Mouse (Mus musculus) stomach, embryonic 15.5 days (tissue): ENCODE measurements around the gene Rarb. TPM values are rescaled to one million over a fixed set of nuclear protein-coding genes. Genes with fewer than 3 reads are reported as not detected.

Experiments
- ATAC-seq: fragments of 200-750 bp; cut with Nextera tagmentation; 2 replicates; pipeline ENCODE4 v1.8.0; 2017; ENCODE audit warnings: low read depth, moderate number of reproducible peaks, moderate TSS enrichment; ENCODE audit not compliant: insufficient read depth, low FRiP score
- H3K27ac ChIP-seq: fragments of 300-500 bp; sonication (generic); 2 replicates; pipeline ENCODE4 v1.5.1; 2015; ENCODE audit warnings: mild to moderate bottlenecking, inconsistent platforms
- H3K27me3 ChIP-seq: fragments of 300-500 bp; sonication (generic); replicated peaks from 2 replicates; pipeline ENCODE4 v1.6.1; 2015; ENCODE audit warnings: inconsistent platforms
- H3K36me3 ChIP-seq: fragments of 300-500 bp; sonication (generic); 2 replicates; pipeline ENCODE4 v1.6.1; 2015; ENCODE audit warnings: inconsistent platforms
- H3K4me1 ChIP-seq: fragments of 300-500 bp; sonication (generic); 2 replicates; pipeline ENCODE4 v1.6.1; 2015; ENCODE audit warnings: inconsistent platforms
- H3K4me2 ChIP-seq: fragments of 300-500 bp; sonication (generic); 2 replicates; pipeline ENCODE4 v1.6.1; 2015; ENCODE audit warnings: mild to moderate bottlenecking, inconsistent platforms
- H3K4me3 ChIP-seq: fragments of 300-500 bp; sonication (generic); replicated peaks from 2 replicates; pipeline ENCODE4 v1.5.1; 2015; ENCODE audit warnings: inconsistent platforms
- H3K9ac ChIP-seq: fragments of 300-500 bp; sonication (generic); 2 replicates; pipeline ENCODE4 v1.6.1; 2015; ENCODE audit warnings: inconsistent platforms
- H3K9me3 ChIP-seq: fragments of 300-500 bp; sonication (generic); 2 replicates; pipeline ENCODE4 v1.6.1; 2016; ENCODE audit warnings: inconsistent platforms
- WGBS: fragments of 180-500 bp; shearing (Covaris S2); methylation state at CpG from one replicate; pipeline ENCODE4 v1.1.7; 2015; 5-methylcytosine and 5-hydroxymethylcytosine counted together
- polyA plus RNA-seq: library from polyadenylated mRNA; unstranded; fragments of >200 nt; fragmentation: Nextera tagmentation; extraction: Ambion mirVana; gene quantifications from 2 replicates; pipeline ENCODE4 v1.2.1, GENCODE M21; 2015

Rarb gene
- polyA plus RNA-seq, 1 experiment from 2014 or later, result 20.4 TPM

DNA sequence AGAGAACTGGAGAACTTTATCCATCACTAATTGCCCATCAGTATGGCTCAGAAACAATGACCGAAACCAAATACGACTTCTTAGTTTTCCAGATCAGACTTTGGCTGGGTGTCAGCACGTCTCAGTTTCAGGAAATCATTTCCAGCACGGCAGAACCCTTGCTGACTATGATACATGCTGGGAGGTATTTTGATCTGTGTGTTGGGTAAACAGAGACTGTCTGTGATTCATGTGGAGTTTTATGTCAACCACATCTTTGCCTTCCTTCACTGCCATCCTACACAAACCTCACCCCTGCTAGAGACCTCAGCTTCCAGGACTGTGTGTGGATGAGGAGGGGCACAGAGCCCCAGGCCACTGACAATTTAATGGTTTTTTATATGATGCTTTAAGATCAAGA, 308.4 kb downstream of the Rarb start:
- H3K4me1 ChIP-seq, result no peaks in the 10 kb centered on the region
- ATAC-seq, result no peak
- no peak overlapping the region for H3K4me3 ChIP-seq
- no peak overlapping the region for H3K9ac ChIP-seq
- no peaks in the 10 kb centered on the region for H3K9me3 ChIP-seq
- H3K36me3 ChIP-seq, result peaks cover 8% of the 10 kb centered on the region; the same call in 1 of the 2 replicates
- WGBS, result 52% methylated on average over 4 of the region's 4 CpGs
- no peak overlapping the region for H3K4me2 ChIP-seq
- no peak overlapping the region for H3K27ac ChIP-seq
- no peaks in the 10 kb centered on the region for H3K27me3 ChIP-seq

DNA sequence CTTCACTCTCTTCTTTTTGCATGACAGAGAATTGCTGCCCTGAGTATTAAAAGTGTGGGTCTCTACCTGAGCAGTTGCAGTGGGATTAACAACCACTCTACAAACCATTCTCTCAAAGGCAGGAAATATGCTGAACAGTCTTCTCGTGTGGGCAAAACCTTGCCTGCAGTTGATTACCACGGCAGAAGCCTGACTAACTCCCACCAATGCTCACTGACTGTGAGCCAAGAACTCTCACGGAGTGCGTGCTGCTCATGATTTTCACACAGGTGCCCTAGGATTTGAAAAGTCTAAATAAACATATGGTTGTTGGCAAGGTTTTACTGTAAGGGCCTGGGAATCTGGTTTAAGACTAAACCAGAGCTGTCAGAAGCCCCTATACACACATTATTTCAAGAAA, 309.1 kb downstream of the Rarb start:
- H3K4me3 ChIP-seq, result no peak overlapping the region
- H3K27ac ChIP-seq, result no peak overlapping the region
- ATAC-seq, result no peak
- no peak overlapping the region for H3K4me2 ChIP-seq
- WGBS, result 50% methylated on average over 4 of the region's 4 CpGs
- H3K36me3 ChIP-seq, result peaks cover 8% of the 10 kb centered on the region; the same call in 1 of the 2 replicates
- H3K27me3 ChIP-seq, result no peaks in the 10 kb centered on the region
- H3K9ac ChIP-seq, result no peak overlapping the region
- no peaks in the 10 kb centered on the region for H3K9me3 ChIP-seq
- H3K4me1 ChIP-seq, result no peaks in the 10 kb centered on the region

DNA sequence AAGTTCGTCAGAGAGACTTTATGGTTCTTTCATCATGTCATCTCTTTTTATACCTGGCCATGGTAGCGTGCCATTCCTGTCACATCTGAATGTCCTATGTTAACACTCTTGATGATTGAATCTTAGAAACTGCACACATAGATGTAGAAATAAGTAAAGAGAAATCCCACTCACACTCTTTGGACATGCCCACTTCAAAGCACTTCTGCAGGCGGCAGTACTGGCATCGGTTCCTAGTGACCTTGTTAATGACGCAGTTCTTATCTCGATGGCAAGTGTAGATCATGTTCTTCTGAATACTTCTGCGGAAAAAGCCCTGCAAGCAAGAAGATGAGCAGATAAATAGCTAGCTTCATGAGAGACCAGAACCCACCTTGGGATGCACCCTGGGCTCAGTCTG, 310.2 kb downstream of the Rarb start:
- Histone ChIP-seq H3K9me3 (no peaks in the 10 kb centered on the region), H3K4me2 (no peak overlapping the region), H3K27me3 (no peaks in the 10 kb centered on the region), H3K4me1 (no peaks in the 10 kb centered on the region), H3K9ac (no peak overlapping the region), H3K4me3 (no peak overlapping the region), H3K27ac (no peak overlapping the region), H3K36me3 (peaks cover 8% of the 10 kb centered on the region; the same call in 1 of the 2 replicates)
- 89% methylated on average over 7 of the region's 7 CpGs for WGBS
- no peak for ATAC-seq

DNA sequence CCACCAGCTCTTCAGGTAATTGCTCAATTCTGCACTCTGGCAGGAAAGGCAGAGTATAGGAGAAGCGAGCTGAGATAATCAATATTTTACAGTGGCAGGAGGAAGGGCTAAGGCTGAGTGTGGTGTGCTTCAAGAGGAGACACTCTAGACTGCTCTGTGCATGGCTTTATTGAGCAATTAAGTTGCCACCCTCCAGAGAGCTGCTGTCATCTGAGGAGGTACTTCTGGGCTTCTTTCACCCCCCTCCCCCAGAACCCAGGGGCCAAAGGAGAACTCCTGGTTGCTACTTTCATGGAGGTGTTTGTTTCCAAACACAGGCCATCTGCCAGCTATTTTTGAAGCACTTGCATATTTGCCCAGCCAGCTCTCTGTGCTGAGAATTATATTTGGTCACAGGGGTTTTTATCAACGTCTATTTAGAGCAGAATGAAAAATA, 321.7 kb downstream of the Rarb start:
- Histone ChIP-seq H3K9me3 (no peaks in the 10 kb centered on the region), H3K27me3 (no peaks in the 10 kb centered on the region), H3K27ac (no peak overlapping the region), H3K4me1 (no peaks in the 10 kb centered on the region), H3K36me3 (no peaks in the 10 kb centered on the region), H3K4me2 (no peak overlapping the region), H3K9ac (no peak overlapping the region), H3K4me3 (no peak overlapping the region)
- WGBS, result 39% methylated on average over 2 of the region's 2 CpGs
- no peak for ATAC-seq

DNA sequence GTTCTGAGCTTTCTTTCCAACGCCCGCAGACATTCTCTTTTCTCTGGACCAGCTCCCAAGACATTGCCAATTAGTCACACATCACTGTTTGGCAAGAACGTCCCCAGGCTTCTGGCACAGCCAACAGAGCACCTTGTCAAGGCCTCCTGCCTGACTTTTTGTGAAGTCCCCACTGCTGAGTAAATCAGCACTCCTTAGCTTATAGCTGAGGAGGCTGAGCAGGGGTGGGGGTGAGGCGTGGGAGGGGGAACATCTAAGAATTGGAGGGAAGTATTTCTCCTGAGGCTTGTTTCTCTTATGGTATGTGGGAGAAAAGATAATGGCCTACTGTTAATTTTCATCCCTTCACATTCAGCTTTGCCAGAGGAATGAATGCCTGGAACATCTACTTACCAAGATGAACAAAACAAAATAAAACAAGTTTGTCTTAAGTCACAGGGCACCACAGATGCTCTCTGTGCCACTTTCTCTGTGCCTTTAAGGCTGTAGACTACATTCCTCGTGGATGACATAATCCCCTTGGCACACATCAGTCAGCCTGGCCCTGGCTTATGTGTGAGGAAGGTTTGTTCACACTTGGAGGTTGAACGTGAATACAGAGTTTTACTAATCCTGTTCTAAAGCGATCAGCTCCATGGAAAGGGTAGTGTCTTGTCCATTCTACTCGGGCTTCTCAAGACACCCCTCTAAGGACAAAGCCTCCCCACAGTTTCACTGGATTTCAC, 335.1 kb downstream of the Rarb start:
- Histone ChIP-seq H3K9ac (no peak overlapping the region), H3K4me3 (no peak overlapping the region), H3K36me3 (no peaks in the 10 kb centered on the region), H3K27ac (no peak overlapping the region), H3K4me2 (no peak overlapping the region), H3K27me3 (no peaks in the 10 kb centered on the region), H3K9me3 (no peaks in the 10 kb centered on the region), H3K4me1 (0 out of 2 replicates have a peak, but pooled peaks cover 4% of the 10 kb centered on the region)
- WGBS, result 63% methylated on average over 8 of the region's 8 CpGs
- ATAC-seq, result peak; percentile 39; the same call in 1 of the 2 replicates

DNA sequence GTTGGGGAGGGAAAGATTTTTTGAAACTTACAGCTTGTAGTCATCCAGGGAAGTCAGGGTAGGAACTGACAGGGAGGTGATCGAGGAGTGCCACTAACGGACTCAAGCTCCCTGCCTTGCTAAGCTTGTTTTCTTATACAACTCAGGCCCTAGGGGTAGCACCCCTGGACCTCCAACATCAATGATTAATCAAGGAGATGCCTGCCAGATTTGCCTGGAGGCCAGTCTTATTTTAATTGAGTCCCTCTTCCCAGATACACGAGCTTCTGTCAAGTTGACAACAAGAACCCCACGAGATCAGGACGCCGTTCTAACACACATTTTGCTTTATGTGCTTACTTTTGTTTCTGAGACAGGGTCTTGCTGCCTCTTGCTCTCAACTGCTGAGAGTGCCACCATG, 338.3 kb downstream of the Rarb start:
- 59% methylated on average over 6 of the region's 6 CpGs for WGBS
- Histone ChIP-seq H3K27ac (no peak overlapping the region), H3K9ac (no peak overlapping the region), H3K9me3 (no peaks in the 10 kb centered on the region), H3K4me2 (no peak overlapping the region), H3K27me3 (no peaks in the 10 kb centered on the region), H3K4me1 (0 out of 2 replicates have a peak, but pooled peaks cover 4% of the 10 kb centered on the region), H3K36me3 (no peaks in the 10 kb centered on the region), H3K4me3 (no peak overlapping the region)
- ATAC-seq, result no peak

DNA sequence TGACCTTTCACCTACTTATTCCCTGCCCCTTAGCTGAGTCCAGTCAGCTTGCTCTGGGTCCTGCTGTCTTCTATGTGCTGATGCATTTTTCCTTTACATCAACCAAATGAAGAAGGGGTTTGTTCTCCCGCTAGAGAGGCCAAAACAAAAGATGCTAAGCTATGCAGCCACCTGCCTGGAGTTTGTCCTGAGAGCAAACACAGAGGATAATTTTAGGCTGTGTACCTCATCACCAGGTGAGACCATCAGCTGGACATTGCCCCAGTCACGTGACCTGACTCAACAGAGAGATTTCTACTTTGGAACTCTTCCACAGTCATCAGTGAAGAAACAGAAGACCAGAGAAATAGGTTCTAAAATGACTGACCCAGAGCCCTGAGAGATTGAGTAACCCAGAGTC, 339.4 kb downstream of the Rarb start:
- Histone ChIP-seq H3K9me3 (no peaks in the 10 kb centered on the region), H3K27ac (no peak overlapping the region), H3K36me3 (no peaks in the 10 kb centered on the region), H3K27me3 (no peaks in the 10 kb centered on the region), H3K9ac (no peak overlapping the region), H3K4me3 (no peak overlapping the region), H3K4me1 (0 out of 2 replicates have a peak, but pooled peaks cover 3% of the 10 kb centered on the region), H3K4me2 (no peak overlapping the region)
- no peak for ATAC-seq
- WGBS, result 80% methylated on average over 2 of the region's 2 CpGs

DNA sequence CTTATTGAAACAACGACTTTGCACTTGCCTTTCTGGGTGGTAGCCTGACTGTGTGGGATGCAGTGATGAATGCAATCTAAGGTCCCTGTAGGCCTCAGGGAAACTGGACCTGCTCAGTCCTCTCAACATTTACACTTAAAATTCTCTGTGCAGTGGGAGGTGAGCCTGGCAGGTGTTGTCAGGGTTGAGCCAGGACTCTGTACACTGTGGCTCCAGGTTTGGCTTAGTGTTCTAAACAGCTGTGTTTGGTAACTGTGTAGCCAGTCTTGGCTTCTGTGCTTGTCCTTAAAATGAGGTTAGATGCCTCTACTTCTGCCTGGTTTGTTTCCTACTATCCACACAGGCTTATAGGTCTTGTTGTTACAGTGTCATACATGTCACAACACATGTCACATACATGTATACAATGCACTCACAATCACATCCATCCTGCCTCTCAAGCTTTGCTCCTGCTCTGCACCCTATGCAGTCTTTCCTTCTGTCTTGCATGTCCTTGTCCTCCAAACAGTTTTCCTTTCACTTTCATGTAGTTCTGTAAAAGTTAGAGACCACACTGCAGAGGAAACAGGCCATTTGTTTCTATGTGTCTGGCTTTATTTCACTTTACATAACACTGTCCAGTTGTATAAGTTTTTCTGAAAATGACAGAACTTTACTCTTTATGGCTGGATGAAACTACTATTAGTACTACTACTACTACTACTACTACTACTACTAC, 340.2 kb downstream of the Rarb start:
- H3K4me2 ChIP-seq, result no peak overlapping the region
- no peak for ATAC-seq
- no peaks in the 10 kb centered on the region for H3K9me3 ChIP-seq
- H3K27ac ChIP-seq, result no peak overlapping the region
- no peaks in the 10 kb centered on the region for H3K27me3 ChIP-seq
- no peaks in the 10 kb centered on the region for H3K4me1 ChIP-seq
- no peak overlapping the region for H3K4me3 ChIP-seq
- 90% methylated on average over 1 of the region's 1 CpGs for WGBS
- H3K36me3 ChIP-seq, result no peaks in the 10 kb centered on the region
- H3K9ac ChIP-seq, result no peak overlapping the region

DNA sequence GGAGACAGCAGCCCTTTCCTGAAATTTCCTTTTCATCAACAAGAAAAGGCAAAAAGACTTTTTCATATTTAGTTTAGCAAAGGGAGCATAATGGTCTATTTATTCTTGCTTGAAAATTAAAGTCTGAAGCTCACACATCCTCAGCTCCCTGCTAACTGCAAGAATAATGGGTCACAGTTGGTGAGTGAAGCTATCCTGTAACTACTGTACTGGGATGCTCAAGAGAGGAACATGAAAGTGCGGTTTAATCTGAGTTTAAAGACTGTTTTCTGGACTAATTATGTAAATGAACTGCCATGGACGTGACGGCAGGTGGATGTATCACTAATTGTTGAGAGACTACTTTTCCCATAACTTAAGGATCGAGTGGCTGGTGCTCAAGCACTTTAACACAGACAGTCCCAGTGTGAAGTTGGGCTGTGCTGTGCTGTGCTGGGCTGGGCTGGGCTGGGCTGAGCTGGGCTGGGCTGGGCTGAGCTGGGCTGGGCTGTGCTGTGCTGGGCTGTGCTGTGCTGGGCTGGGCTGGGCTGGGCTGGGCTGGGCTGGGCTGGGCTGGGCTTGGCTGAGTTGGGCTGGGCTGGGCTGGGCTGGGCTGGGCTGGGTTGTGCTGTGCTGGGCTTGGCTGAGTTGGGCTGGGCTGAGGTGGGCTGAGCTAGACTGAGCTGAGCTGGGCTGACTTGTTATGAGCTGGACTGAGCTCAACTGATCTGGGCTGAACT, 370.5 kb downstream of the Rarb start:
- peak overlapping the region; percentile 33; the same call in 1 of the 2 replicates for H3K27ac ChIP-seq
- no peak overlapping the region for H3K9ac ChIP-seq
- H3K36me3 ChIP-seq, result 0 out of 2 replicates have a peak, but pooled peaks cover under 1% of the 10 kb centered on the region
- ATAC-seq, result peak; percentile 90
- no peak overlapping the region for H3K4me3 ChIP-seq
- no peaks in the 10 kb centered on the region for H3K9me3 ChIP-seq
- H3K4me1 ChIP-seq, result no peaks in the 10 kb centered on the region
- 49% methylated on average over 4 of the region's 4 CpGs for WGBS
- H3K27me3 ChIP-seq, result no peaks in the 10 kb centered on the region
- H3K4me2 ChIP-seq, result no peak overlapping the region

DNA sequence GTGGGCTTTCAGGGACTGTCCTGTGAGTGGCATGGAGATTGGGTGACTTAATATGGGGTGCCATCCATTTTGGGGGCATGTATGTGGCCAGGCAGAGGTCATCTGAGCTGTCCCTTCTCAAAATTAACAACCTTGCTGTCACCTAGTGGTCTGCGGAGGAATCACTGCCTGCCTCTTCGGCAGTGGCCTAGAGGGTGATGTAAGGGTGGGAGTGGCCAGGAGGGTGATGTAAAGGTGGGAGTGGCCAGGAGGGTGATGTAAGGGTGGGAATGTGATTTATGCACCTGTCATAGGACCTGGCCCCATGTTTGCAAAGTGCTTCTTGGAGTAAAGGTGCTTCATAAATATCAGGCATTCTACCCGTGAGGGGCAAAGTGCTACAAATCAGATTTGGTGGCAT, 371.4 kb downstream of the Rarb start:
- 0 out of 2 replicates have a peak, but pooled peaks cover 3% of the 10 kb centered on the region for H3K36me3 ChIP-seq
- H3K4me1 ChIP-seq, result no peaks in the 10 kb centered on the region
- H3K9me3 ChIP-seq, result no peaks in the 10 kb centered on the region
- no peaks in the 10 kb centered on the region for H3K27me3 ChIP-seq
- ATAC-seq, result peak; percentile 57; the same call in 1 of the 2 replicates
- H3K4me3 ChIP-seq, result no peak overlapping the region
- WGBS, result 33% methylated on average over 3 of the region's 3 CpGs
- no peak overlapping the region for H3K4me2 ChIP-seq
- no peak overlapping the region for H3K9ac ChIP-seq
- no peak overlapping the region for H3K27ac ChIP-seq

DNA sequence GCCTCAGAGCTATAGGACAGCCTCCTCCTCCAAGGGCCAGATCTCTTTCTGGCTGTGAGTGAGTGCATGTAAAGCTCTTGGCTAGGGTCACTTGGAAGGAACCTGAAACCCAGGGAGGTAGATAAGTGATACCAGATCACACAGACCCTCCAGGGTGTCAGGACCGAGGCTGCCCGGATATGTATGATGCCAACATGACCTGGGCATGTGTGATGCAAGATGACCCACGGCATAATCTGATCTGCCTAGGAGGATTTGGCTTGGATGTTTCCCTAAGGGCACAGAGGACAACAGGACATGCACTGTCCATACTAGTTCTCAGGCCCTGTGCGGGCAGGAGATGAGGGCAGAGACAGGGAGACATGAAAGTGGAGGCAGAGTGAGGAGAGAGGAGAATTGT, 374.1 kb downstream of the Rarb start:
- WGBS, result 82% methylated on average over 4 of the region's 4 CpGs
- 0 out of 2 replicates have a peak, but pooled peaks cover 3% of the 10 kb centered on the region for H3K36me3 ChIP-seq
- H3K4me3 ChIP-seq, result no peak overlapping the region
- no peaks in the 10 kb centered on the region for H3K27me3 ChIP-seq
- H3K9ac ChIP-seq, result no peak overlapping the region
- no peak overlapping the region for H3K4me2 ChIP-seq
- no peak overlapping the region for H3K27ac ChIP-seq
- H3K4me1 ChIP-seq, result no peaks in the 10 kb centered on the region
- no peaks in the 10 kb centered on the region for H3K9me3 ChIP-seq
- ATAC-seq, result no peak
